Mouse (Mus musculus): ENCODE measurements around the gene Tmem43. TPM values are rescaled to one million over a fixed set of nuclear protein-coding genes. Genes with fewer than 3 reads are reported as not detected.

The Tmem43 gene
- polyA plus RNA-seq, 1 experiment from 2014 or later, result 62.5 TPM

DNA sequence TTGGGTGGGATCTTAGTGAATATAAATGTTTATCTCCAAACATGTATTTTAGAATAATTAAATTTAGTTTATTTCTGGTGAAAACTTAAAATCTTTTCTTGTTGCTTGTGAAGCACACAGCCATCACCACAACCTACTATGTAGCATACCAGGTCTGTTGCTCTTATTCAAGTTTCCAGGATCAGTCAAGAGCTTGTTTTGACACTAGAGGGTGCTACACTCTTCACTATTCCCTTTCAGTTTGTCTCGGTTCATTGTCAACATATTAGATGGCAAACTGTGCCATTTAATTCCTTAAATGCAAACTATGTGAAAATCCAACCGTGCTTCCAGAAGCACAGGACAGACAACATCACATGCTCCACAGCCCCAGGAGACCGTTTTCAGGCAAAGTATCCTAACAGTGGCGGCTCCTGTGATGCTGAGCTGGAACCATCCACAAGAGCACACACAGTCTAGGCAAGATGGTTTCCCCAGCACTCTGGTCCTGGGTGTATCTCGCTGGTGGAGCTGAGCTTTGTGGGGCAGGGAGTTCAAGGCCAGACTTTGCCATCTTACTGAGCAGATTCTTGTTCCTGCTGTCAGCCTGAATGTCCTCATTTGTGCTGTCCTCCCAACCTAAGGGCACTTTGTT is 53.8 kb downstream of the Tmem43 start:
- Histone ChIP-seq H3K4me1 (peaks cover 4% of the 10 kb centered on the region; the same call in 1 of the 2 replicates), H3K4me3 (no peak overlapping the region), H3K27ac (replicated peaks) (0 out of 2 replicates have a peak overlapping the region, but pooled peaks have one; percentile 19), H3K36me3 (replicated peaks) (peaks cover 51% of the 10 kb centered on the region), H3K27me3 (replicated peaks; ENCODE audit: low read depth, poor library complexity, severe bottlenecking) (no peaks in the 10 kb centered on the region), H3K9me3 (no peaks in the 10 kb centered on the region)
- no peak for DNase-seq (ENCODE audit: low spot score)
- 57% methylated on average over 5 of the region's 5 CpGs for WGBS

DNA sequence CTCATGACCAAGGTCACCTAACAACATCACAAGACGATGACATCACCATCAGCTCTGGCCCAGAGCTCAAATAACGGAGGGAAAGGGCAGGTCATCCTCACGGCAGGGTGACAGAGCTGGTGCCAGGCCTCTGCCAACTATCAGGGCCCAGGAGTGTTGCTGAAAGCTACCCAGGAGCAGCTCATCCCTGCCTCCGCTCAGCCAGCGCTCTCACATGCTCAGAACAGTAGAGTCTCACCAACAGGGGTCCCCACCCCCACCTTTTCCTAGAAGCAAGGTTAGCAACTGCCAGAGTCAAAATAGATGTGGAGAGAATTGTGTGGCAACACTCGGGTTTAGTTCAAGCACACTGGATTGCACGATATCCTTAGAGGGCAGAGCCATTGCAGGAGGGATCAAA is 54.8 kb downstream of the Tmem43 start:
- DNase-seq (ENCODE audit: low spot score), result no peak
- Histone ChIP-seq H3K4me3 (no peak overlapping the region), H3K36me3 (replicated peaks) (peaks cover 42% of the 10 kb centered on the region), H3K9me3 (no peaks in the 10 kb centered on the region), H3K27ac (replicated peaks) (0 out of 2 replicates have a peak overlapping the region, but pooled peaks have one; percentile 15), H3K27me3 (replicated peaks; ENCODE audit: low read depth, poor library complexity, severe bottlenecking) (no peaks in the 10 kb centered on the region), H3K4me1 (peaks cover 13% of the 10 kb centered on the region)
- WGBS, result 83% methylated on average over 7 of the region's 7 CpGs

GRCm38 (mm10) chr6:91530673-91531072 is 57.2 kb downstream of the Tmem43 start:
- Histone ChIP-seq H3K4me1 (peaks cover 21% of the 10 kb centered on the region), H3K4me3 (no peak overlapping the region), H3K9me3 (no peaks in the 10 kb centered on the region), H3K27ac (replicated peaks) (no peak overlapping the region), H3K27me3 (replicated peaks; ENCODE audit: low read depth, poor library complexity, severe bottlenecking) (no peaks in the 10 kb centered on the region), H3K36me3 (replicated peaks) (peaks cover 18% of the 10 kb centered on the region)
- 90% methylated on average over 8 of the region's 8 CpGs for WGBS
- DNase-seq (ENCODE audit: low spot score), result no peak

GRCm38 (mm10) chr6:91531276-91531675 is 57.8 kb downstream of the Tmem43 start:
- no peak for DNase-seq (ENCODE audit: low spot score)
- Histone ChIP-seq H3K4me3 (no peak overlapping the region), H3K9me3 (no peaks in the 10 kb centered on the region), H3K27ac (replicated peaks) (no peak overlapping the region), H3K36me3 (replicated peaks) (peaks cover 17% of the 10 kb centered on the region), H3K27me3 (replicated peaks; ENCODE audit: low read depth, poor library complexity, severe bottlenecking) (no peaks in the 10 kb centered on the region), H3K4me1 (peaks cover 21% of the 10 kb centered on the region)
- WGBS, result 90% methylated on average over 6 of the region's 6 CpGs

- Histone ChIP-seq H3K27me3 (replicated peaks; ENCODE audit: low read depth, poor library complexity, severe bottlenecking) (no peaks in the 10 kb centered on the region), H3K9me3 (no peaks in the 10 kb centered on the region), H3K4me1 (peaks cover 21% of the 10 kb centered on the region), H3K27ac (replicated peaks) (peak overlapping the region; percentile 52), H3K36me3 (replicated peaks) (peaks cover 17% of the 10 kb centered on the region), H3K4me3 (no peak overlapping the region)
- WGBS, result 68% methylated on average over 6 of the region's 6 CpGs
- DNase-seq (ENCODE audit: low spot score), result peak; percentile 34
Observed at GRCm38 (mm10) chr6:91532661-91533060, 59.2 kb downstream of the Tmem43 start.

GRCm38 (mm10) chr6:91533359-91533758 is 59.9 kb downstream of the Tmem43 start:
- 53% methylated on average over 5 of the region's 5 CpGs for WGBS
- H3K27ac ChIP-seq (replicated peaks), result no peak overlapping the region
- no peak overlapping the region for H3K4me3 ChIP-seq
- peak; percentile 38 for DNase-seq (ENCODE audit: low spot score)
- H3K9me3 ChIP-seq, result no peaks in the 10 kb centered on the region
- H3K27me3 ChIP-seq (replicated peaks; ENCODE audit: low read depth, poor library complexity, severe bottlenecking), result no peaks in the 10 kb centered on the region
- peaks cover 19% of the 10 kb centered on the region for H3K4me1 ChIP-seq
- H3K36me3 ChIP-seq (replicated peaks), result peaks cover 14% of the 10 kb centered on the region

DNA sequence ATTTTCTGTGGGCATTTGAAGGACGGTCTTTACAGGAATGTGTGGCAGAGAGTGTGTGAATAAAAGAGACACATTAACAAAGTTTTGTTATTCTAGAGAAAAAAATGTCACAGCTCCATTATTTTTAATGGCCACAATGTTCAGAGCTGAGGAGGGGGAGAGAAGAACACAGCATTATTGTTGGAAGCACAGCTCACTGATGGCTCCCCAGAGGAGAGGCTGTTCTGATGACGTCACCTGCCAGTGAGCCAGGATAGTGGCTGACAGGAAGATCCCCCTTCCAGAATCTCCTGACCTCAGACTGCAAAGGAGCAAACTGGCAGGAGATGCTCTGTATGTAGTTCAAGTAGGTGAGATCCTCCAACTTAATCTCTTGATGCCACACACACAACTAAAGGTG is 60.3 kb downstream of the Tmem43 start:
- H3K27me3 ChIP-seq (replicated peaks; ENCODE audit: low read depth, poor library complexity, severe bottlenecking), result no peaks in the 10 kb centered on the region
- no peaks in the 10 kb centered on the region for H3K9me3 ChIP-seq
- no peak overlapping the region for H3K27ac ChIP-seq (replicated peaks)

GRCm38 (mm10) chr6:91534268-91534667 is 60.8 kb downstream of the Tmem43 start:
- no peaks in the 10 kb centered on the region for H3K27me3 ChIP-seq (replicated peaks; ENCODE audit: low read depth, poor library complexity, severe bottlenecking)
- no peak overlapping the region for H3K4me3 ChIP-seq
- peaks cover 6% of the 10 kb centered on the region; the same call in 1 of the 2 replicates for H3K36me3 ChIP-seq (replicated peaks)
- no peaks in the 10 kb centered on the region for H3K9me3 ChIP-seq
- no peak for DNase-seq (ENCODE audit: low spot score)
- 84% methylated on average over 4 of the region's 4 CpGs for WGBS
- H3K27ac ChIP-seq (replicated peaks), result no peak overlapping the region
- H3K4me1 ChIP-seq, result peaks cover 18% of the 10 kb centered on the region

More for the DNA sequence above, 60.3 kb downstream of the Tmem43 start:
- Histone ChIP-seq H3K36me3 (replicated peaks) (peaks cover 9% of the 10 kb centered on the region), H3K4me1 (peaks cover 18% of the 10 kb centered on the region), H3K4me3 (no peak overlapping the region)
- no peak for DNase-seq (ENCODE audit: low spot score)
- WGBS, result 52% methylated on average over 2 of the region's 2 CpGs

GRCm38 (mm10) chr6:91535231-91535630 is 61.7 kb downstream of the Tmem43 start:
- no peaks in the 10 kb centered on the region for H3K36me3 ChIP-seq (replicated peaks)
- no peak for DNase-seq (ENCODE audit: low spot score)
- H3K4me3 ChIP-seq, result no peak overlapping the region
- WGBS, result 81% methylated on average over 3 of the region's 3 CpGs
- H3K4me1 ChIP-seq, result peaks cover 18% of the 10 kb centered on the region
- no peaks in the 10 kb centered on the region for H3K9me3 ChIP-seq
- no peaks in the 10 kb centered on the region for H3K27me3 ChIP-seq (replicated peaks; ENCODE audit: low read depth, poor library complexity, severe bottlenecking)
- no peak overlapping the region for H3K27ac ChIP-seq (replicated peaks)

DNA sequence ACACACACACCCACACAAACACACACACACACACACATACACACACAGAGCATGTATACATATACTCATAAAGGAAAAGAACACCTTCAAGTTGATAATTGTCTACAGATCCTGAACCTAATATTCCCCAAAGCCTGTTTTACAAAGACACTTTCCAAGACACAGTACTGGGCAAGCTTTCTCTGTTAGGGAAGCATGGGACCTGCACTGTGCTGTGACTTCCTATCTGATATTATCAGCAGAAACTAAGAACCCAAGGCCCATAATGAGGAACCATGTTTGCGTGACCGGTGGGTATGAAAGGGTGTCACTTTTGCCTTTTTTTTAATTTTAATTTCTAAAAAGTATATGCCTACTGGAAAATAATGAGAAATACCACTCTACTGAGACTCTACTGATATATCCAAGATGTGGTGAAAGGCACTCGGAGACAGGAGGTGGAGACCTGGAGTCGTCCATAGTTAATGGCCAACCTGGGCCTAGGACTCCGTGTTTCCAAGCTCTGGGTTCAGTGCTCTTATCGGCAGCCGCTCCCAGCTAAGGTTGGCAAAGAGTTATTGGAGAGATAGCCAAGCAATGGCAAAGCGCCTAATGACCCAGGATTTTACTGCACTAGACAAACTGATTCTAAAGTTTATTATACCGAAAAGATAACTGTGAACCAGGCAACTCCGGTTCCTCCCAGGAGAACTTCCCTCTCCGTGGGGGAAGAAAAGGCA is 62.7 kb downstream of the Tmem43 start:
- 92% methylated on average over 11 of the region's 11 CpGs for WGBS
- no peak for DNase-seq (ENCODE audit: low spot score)
- Histone ChIP-seq H3K9me3 (no peaks in the 10 kb centered on the region), H3K4me3 (no peak overlapping the region), H3K4me1 (peaks cover 20% of the 10 kb centered on the region), H3K27me3 (replicated peaks; ENCODE audit: low read depth, poor library complexity, severe bottlenecking) (no peaks in the 10 kb centered on the region), H3K27ac (replicated peaks) (no peak overlapping the region), H3K36me3 (replicated peaks) (no peaks in the 10 kb centered on the region)

Other genes with a start within 250 kb of the Tmem43 start
- gene Wnt7a, start 62.3 kb upstream of the Tmem43 start, polyA plus RNA-seq (2016; fragmentation: Nextera tagmentation; extraction: Ambion mirVana), result 1.2 and 5.4 TPM in 2 replicates
- 35.3 and 38.2 TPM in 2 replicates for gene Chchd4, start 157 bp upstream of the Tmem43 start, polyA plus RNA-seq (2016; fragmentation: Nextera tagmentation; extraction: Ambion mirVana)
- gene Xpc, start 42.2 kb downstream of the Tmem43 start, polyA plus RNA-seq (2016; fragmentation: Nextera tagmentation; extraction: Ambion mirVana), result 26.7 and 27.3 TPM in 2 replicates
- gene Lsm3, start 42.2 kb downstream of the Tmem43 start, polyA plus RNA-seq (2016; fragmentation: Nextera tagmentation; extraction: Ambion mirVana), result 444 and 453 TPM in 2 replicates
- gene Slc6a6, start 210.3 kb downstream of the Tmem43 start, polyA plus RNA-seq (2016; fragmentation: Nextera tagmentation; extraction: Ambion mirVana), result 55.5 and 59.2 TPM in 2 replicates

Measured in embryonic facial prominence, embryonic 10.5 days (tissue).